Mouse (Mus musculus) lung, postnatal 0 days (tissue): ENCODE measurements around the gene Pank4.

Experiments
- CTCF ChIP-seq: IDR thresholded peaks from 2 replicates; pipeline ENCODE4 v1.5.1; 2016; ENCODE audit warnings: antibody characterized with exemption, mild to moderate bottlenecking
- EP300 ChIP-seq: IDR thresholded peaks from 2 replicates; pipeline ENCODE4 v1.6.1; 2016; ENCODE audit warnings: antibody characterized with exemption, mild to moderate bottlenecking, control low read depth

GRCm38 (mm10) chr4:154999379-154999778 is 35.5 kb downstream of the Pank4 start:
- no peak for TF ChIP-seq EP300
- TF ChIP-seq CTCF: no peak
